Mouse (Mus musculus) layer of hippocampus, adult 9-11 months (tissue): ENCODE measurements around the gene Gm3047.
"Not testable (repeated sequence)": the region's sequence is repeated elsewhere in the genome, so short reads cannot be mapped to it uniquely, and the experiment has no call there.

Experiments used
- DNase-seq: peaks from one replicate; pipeline ENCODE4 v3.0.0; 2022

Gene Gm3047

DNA sequence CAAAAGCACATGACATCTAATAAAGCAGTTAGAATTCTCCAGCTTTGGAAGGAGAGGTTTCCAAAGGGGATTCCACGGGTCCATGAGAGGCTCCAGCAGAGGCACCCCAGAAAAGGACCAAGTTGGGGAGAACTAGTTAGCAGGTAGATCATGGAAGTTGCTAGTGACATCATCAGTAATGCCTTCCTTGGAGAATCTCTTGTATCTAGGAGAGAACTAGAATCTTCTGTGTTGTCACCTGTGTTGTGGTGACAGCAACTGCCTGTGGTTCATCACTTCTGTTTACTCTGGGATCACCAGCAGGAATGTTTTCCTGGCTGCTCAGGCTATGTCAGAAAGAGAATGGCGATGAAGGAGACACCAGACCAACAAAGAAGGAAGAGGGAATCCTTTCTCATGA lies at the start of gene Gm3047:
Gene Gm3047, plus strand, starts transcription at position 301 of the 400 bp plus-strand sequence.
- not testable (repeated sequence) for DNase-seq
